Mouse (Mus musculus) megakaryocyte, adult 5-6 weeks (primary cell): ENCODE measurements at regions not wholly inside any gene's neighbourhood (a gene's known extent, or its start where the extent isn't known, plus 50 kb on each side); places are given as distances from the start of the nearest gene placed in this dataset.
"Not testable (repeated sequence)": the region's sequence is repeated elsewhere in the genome, so short reads cannot be mapped to it uniquely, and the experiment has no call there.

Experiments
- ATAC-seq: 2 replicates; pipeline ENCODE4 v1.8.0; 2016; ENCODE audit warnings: mild to moderate bottlenecking, inconsistent platforms; ENCODE audit not compliant: poor library complexity, severe bottlenecking

GRCm38 (mm10) chr5:97831421-97831820 lies 199.4 kb downstream of the Antxr2 start:
- no peak for ATAC-seq

- ATAC-seq, result no peak
Measured at GRCm38 (mm10) chr5:97817485-97817884, 213.4 kb downstream of the Antxr2 start.

- no peak for ATAC-seq
Measured at GRCm38 (mm10) chr5:97815357-97815756, 215.5 kb downstream of the Antxr2 start.

GRCm38 (mm10) chr5:97814700-97815099 lies 216.1 kb downstream of the Antxr2 start:
- ATAC-seq, result no peak

- no peak for ATAC-seq
Measured at GRCm38 (mm10) chr5:97812611-97813350, 218.1 kb downstream of the Antxr2 start.

GRCm38 (mm10) chr5:97809007-97809406 lies 221.8 kb downstream of the Antxr2 start:
- ATAC-seq, result no peak

GRCm38 (mm10) chr5:97807171-97807570 lies 223.7 kb downstream of the Antxr2 start:
- ATAC-seq, result peak; percentile 96

GRCm38 (mm10) chr5:97806754-97807153 lies 224.1 kb downstream of the Antxr2 start:
- ATAC-seq, result no peak

GRCm38 (mm10) chr5:97800017-97800416 lies 230.8 kb downstream of the Antxr2 start:
- no peak for ATAC-seq

GRCm38 (mm10) chr5:97788175-97788574 lies 242.7 kb downstream of the Antxr2 start:
- ATAC-seq, result no peak

- ATAC-seq, result no peak
Measured at GRCm38 (mm10) chr5:97787001-97787400, 243.8 kb downstream of the Antxr2 start.

GRCm38 (mm10) chr5:97775100-97775499 lies 255.7 kb downstream of the Antxr2 start:
- not testable (repeated sequence) for ATAC-seq

GRCm38 (mm10) chr5:97773451-97773850 lies 257.4 kb downstream of the Antxr2 start:
- ATAC-seq, result not testable (repeated sequence)

- ATAC-seq, result peak; percentile 79
Measured at GRCm38 (mm10) chr5:97737339-97737738, 280.5 kb upstream of the Gk2 start.

- peak; percentile 84 for ATAC-seq
Measured at GRCm38 (mm10) chr5:97730920-97731319, 274.1 kb upstream of the Gk2 start.

- ATAC-seq, result not testable (repeated sequence)
Measured at GRCm38 (mm10) chr5:97719364-97719763, 262.5 kb upstream of the Gk2 start.

GRCm38 (mm10) chr5:97705270-97705669 lies 248.4 kb upstream of the Gk2 start:
- no peak for ATAC-seq

- no peak for ATAC-seq
Measured at GRCm38 (mm10) chr5:97700507-97700906, 243.7 kb upstream of the Gk2 start.

GRCm38 (mm10) chr5:97697581-97698134 lies 240.8 kb upstream of the Gk2 start:
- no peak for ATAC-seq

GRCm38 (mm10) chr5:97693333-97693940 lies 236.6 kb upstream of the Gk2 start:
- peak; percentile 95 for ATAC-seq

- peak; percentile 45 for ATAC-seq
Measured at GRCm38 (mm10) chr5:97685443-97685842, 228.6 kb upstream of the Gk2 start.

- ATAC-seq, result no peak
Measured at GRCm38 (mm10) chr5:97684592-97685258, 227.9 kb upstream of the Gk2 start.
